Mouse (Mus musculus): Measurements from ENCODE around the gene Hmgcr. TPM values are rescaled to one million over a fixed set of nuclear protein-coding genes. Genes with fewer than 3 reads are reported as not detected.

The Hmgcr gene
- 10 to 100 TPM; 42.3 to 85.2 TPM for polyA plus RNA-seq (2017; shearing (Covaris generic))

DNA sequence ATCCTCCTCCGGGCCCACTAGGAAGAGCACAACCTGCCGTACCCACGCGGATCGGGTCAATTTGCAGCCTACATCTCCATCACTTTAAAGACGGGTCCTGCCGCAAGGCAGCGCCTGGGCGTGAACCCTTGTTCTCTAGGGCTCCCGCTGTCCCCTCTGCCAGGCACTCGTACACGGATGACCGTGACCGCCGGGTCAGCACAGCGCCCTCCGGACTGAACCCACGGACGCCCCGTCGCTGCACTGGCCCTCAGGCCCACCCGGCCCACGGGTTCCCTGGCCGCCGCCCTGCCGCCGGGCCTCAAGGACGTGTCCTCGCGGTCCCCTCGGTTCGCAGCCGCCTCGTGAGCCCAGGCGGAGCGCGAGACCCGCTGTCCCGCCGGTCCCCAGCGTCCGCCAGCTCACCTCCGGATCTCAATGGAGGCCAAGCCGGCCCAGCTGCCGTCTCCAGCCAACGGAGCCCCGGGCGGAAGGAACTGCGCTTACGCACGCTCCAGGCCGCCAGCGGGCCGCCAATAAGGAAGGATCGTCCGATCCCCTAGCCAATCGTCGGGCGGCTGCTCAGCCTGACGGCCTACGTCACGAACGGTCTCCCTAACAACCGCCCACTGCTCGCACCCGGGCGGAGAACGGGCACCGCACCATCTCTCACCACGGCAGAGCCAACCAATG is at the start of gene Hmgcr:
Gene Hmgcr, minus strand, starts transcription at position 531 of the 672 bp plus-strand sequence.

Other genes with a start within 250 kb of the Hmgcr start
- gene Ankdd1b, start 199.7 kb downstream of the Hmgcr start, polyA plus RNA-seq (2017; shearing (Covaris generic)) = not detected
- not detected for gene Gm17622, start 180.2 kb downstream of the Hmgcr start, polyA plus RNA-seq (2017; shearing (Covaris generic))
- gene Polk, start 128.4 kb downstream of the Hmgcr start, polyA plus RNA-seq (2017; shearing (Covaris generic)) = 10 to 100 TPM; 13.7 to 21.4 TPM
- 10 to 100 TPM; 29.4 to 36.7 TPM for gene Col4a3bp, start 128.3 kb downstream of the Hmgcr start, polyA plus RNA-seq (2017; shearing (Covaris generic))
- gene Ankrd31, start 77.3 kb upstream of the Hmgcr start, polyA plus RNA-seq (2017; shearing (Covaris generic)) = under 1 TPM in 1 of 2 experiments, not detected in 1; 0.04 TPM